Comparison of ENCODE assay signal across 11 mouse cellular contexts in the genomic region with DNA sequence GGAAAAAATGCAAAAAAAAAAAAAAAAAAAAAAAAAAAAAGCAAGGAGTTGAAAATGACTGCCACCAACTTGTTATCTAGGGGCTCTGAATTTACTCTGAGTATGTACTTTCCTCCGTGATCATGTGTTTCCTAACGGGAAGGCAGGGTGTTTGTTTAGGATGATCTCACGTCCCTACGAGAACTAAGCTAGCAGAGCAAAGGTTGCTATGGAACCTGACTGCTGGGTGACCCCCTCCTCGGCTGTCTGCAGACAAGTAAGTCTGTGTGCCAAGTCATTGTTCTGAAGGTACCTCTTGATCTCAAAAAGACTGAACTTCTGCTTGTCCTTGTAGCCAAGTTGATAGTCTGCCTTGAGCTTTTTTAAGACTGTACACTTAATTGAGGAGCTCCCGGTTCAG.
DNase-seq lines count a peak whose midpoint lies in the region; ATAC-seq lines count a peak whose summit lies in the region.
"Had no signal": no experiment of that assay in that cellular context is flagged by ENCODE, and none has a peak within 500 bp of the region (broad histone marks: within the 10 kb centered on the region; RNA-seq: fewer than 3 reads in every experiment).

No protein-coding gene starts in this region.

- H3K36me3 ChIP-seq in liver, embryonic 16.5 days (ENCODE audit: control insufficient read depth, insufficient read depth), result no peaks in the 10 kb centered on the region
- H3K36me3 ChIP-seq in liver, embryonic 12.5 days, result no peaks in the 10 kb centered on the region
- no peaks in the 10 kb centered on the region for H3K36me3 ChIP-seq in heart, embryonic 15.5 days
- H3K36me3 ChIP-seq in kidney, embryonic 15.5 days, result no peaks in the 10 kb centered on the region
- H3K36me3 ChIP-seq in stomach, embryonic 15.5 days, result no peaks in the 10 kb centered on the region
- H3K36me3 ChIP-seq: limb, embryonic 15.5 days had no signal

- H3K27ac ChIP-seq in liver, embryonic 16.5 days (ENCODE audit: low read length), result no peak overlapping the region
- H3K27ac ChIP-seq in liver, embryonic 12.5 days, result no peak overlapping the region
- peak overlapping the region; percentile 67 for H3K27ac ChIP-seq in heart, embryonic 15.5 days
- peak overlapping the region; percentile 27; the same call in 1 of the 2 replicates for H3K27ac ChIP-seq in kidney, embryonic 15.5 days
- H3K27ac ChIP-seq in stomach, embryonic 15.5 days, result no peak overlapping the region
- H3K27ac ChIP-seq: limb, embryonic 15.5 days had no signal

- peak; percentile 67 for ATAC-seq in liver, embryonic 16.5 days (ENCODE audit: low read depth)
- no peak for ATAC-seq in liver, embryonic 12.5 days
- ATAC-seq in heart, embryonic 15.5 days (replicated peaks; ENCODE audit: insufficient number of reproducible peaks, insufficient read depth, low FRiP score, low read depth), result peak; percentile 84
- no peak for ATAC-seq in kidney, embryonic 15.5 days (replicated peaks; ENCODE audit: low FRiP score)
- ATAC-seq in stomach, embryonic 15.5 days (ENCODE audit: insufficient read depth, low FRiP score, low read depth), result peak; percentile 73; the same call in 1 of the 2 replicates
- no peak for ATAC-seq in inflammation-experienced regulatory T-cells, adult 6 months

- WGBS in liver, embryonic 16.5 days (ENCODE audit: insufficient replicate concordance), result 56% methylated on average over 6 of the region's 6 CpGs
- WGBS in liver, embryonic 12.5 days (ENCODE audit: insufficient replicate concordance), result 60% methylated on average over 6 of the region's 6 CpGs
- 57% methylated on average over 6 of the region's 6 CpGs for WGBS in heart, embryonic 15.5 days
- WGBS in kidney, embryonic 15.5 days, result 63% methylated on average over 6 of the region's 6 CpGs
- WGBS in stomach, embryonic 15.5 days, result 52% methylated on average over 6 of the region's 6 CpGs

- H3K27me3 ChIP-seq in liver, embryonic 16.5 days (ENCODE audit: control insufficient read depth, insufficient read depth, low read depth, low read length), result no peaks in the 10 kb centered on the region
- no peaks in the 10 kb centered on the region for H3K27me3 ChIP-seq in liver, embryonic 12.5 days (replicated peaks)
- H3K27me3 ChIP-seq in heart, embryonic 15.5 days, result no peaks in the 10 kb centered on the region
- H3K27me3 ChIP-seq in kidney, embryonic 15.5 days, result no peaks in the 10 kb centered on the region
- H3K27me3 ChIP-seq in stomach, embryonic 15.5 days (replicated peaks), result no peaks in the 10 kb centered on the region
- H3K27me3 ChIP-seq: limb, embryonic 15.5 days had no signal

- H3K9me3 ChIP-seq in liver, embryonic 16.5 days (replicated peaks; ENCODE audit: control insufficient read depth, low read length), result no peaks in the 10 kb centered on the region
- no peaks in the 10 kb centered on the region for H3K9me3 ChIP-seq in liver, embryonic 12.5 days (replicated peaks)
- no peaks in the 10 kb centered on the region for H3K9me3 ChIP-seq in heart, embryonic 15.5 days (replicated peaks)
- H3K9me3 ChIP-seq in kidney, embryonic 15.5 days (replicated peaks), result no peaks in the 10 kb centered on the region
- H3K9me3 ChIP-seq in stomach, embryonic 15.5 days, result no peaks in the 10 kb centered on the region
- H3K9me3 ChIP-seq: limb, embryonic 15.5 days had no signal

- H3K4me3 ChIP-seq in liver, embryonic 16.5 days (ENCODE audit: low read depth, low read length), result no peak overlapping the region
- H3K4me3 ChIP-seq in liver, embryonic 12.5 days, result no peak overlapping the region
- H3K4me3 ChIP-seq in heart, embryonic 15.5 days, result no peak overlapping the region
- H3K4me3 ChIP-seq in kidney, embryonic 15.5 days (replicated peaks), result no peak overlapping the region
- no peak overlapping the region for H3K4me3 ChIP-seq in stomach, embryonic 15.5 days (replicated peaks)
- H3K4me3 ChIP-seq: limb, embryonic 15.5 days had no signal

- H3K9ac ChIP-seq in liver, embryonic 16.5 days (ENCODE audit: low read depth, low read length), result no peak overlapping the region
- no peak overlapping the region for H3K9ac ChIP-seq in liver, embryonic 12.5 days
- H3K9ac ChIP-seq in heart, embryonic 15.5 days, result no peak overlapping the region
- no peak overlapping the region for H3K9ac ChIP-seq in kidney, embryonic 15.5 days
- H3K9ac ChIP-seq in stomach, embryonic 15.5 days, result no peak overlapping the region
- H3K9ac ChIP-seq: limb, embryonic 15.5 days had no signal

- H3K4me2 ChIP-seq in liver, embryonic 16.5 days (ENCODE audit: low read depth, low read length), result no peak overlapping the region
- no peak overlapping the region for H3K4me2 ChIP-seq in liver, embryonic 12.5 days
- H3K4me2 ChIP-seq in heart, embryonic 15.5 days, result no peak overlapping the region
- H3K4me2 ChIP-seq in kidney, embryonic 15.5 days, result no peak overlapping the region
- H3K4me2 ChIP-seq in stomach, embryonic 15.5 days, result no peak overlapping the region
- H3K4me2 ChIP-seq: limb, embryonic 15.5 days had no signal

- H3K4me1 ChIP-seq in liver, embryonic 16.5 days (ENCODE audit: control insufficient read depth, low read depth, low read length), result no peaks in the 10 kb centered on the region
- no peaks in the 10 kb centered on the region for H3K4me1 ChIP-seq in liver, embryonic 12.5 days
- H3K4me1 ChIP-seq in heart, embryonic 15.5 days (replicated peaks), result no peaks in the 10 kb centered on the region
- H3K4me1 ChIP-seq in kidney, embryonic 15.5 days, result no peaks in the 10 kb centered on the region
- H3K4me1 ChIP-seq in stomach, embryonic 15.5 days, result no peaks in the 10 kb centered on the region
- H3K4me1 ChIP-seq: limb, embryonic 15.5 days had no signal

- DNase-seq in layer of hippocampus, adult 9-10 months (ENCODE audit: low spot score), result no peak
- DNase-seq in frontal cortex, adult 2 months (ENCODE audit: extremely low spot score in 1 of 2, low spot score in 1 of 2), result no peak
- DNase-seq: layer of hippocampus, postnatal 36 days; spleen, adult 18-20 months had no signal

Comparison
In these comparisons a context has a peak if more than half of its experiments do, and no peak if none do; other contexts are left out.
1. ATAC-seq: peak in liver, embryonic 16.5 days (single experiment), heart, embryonic 15.5 days (single experiment) and stomach, embryonic 15.5 days (single experiment); none in liver, embryonic 12.5 days (single experiment), kidney, embryonic 15.5 days (single experiment) and inflammation-experienced regulatory T-cells, adult 6 months (single experiment).
2. H3K27ac ChIP-seq: peak in heart, embryonic 15.5 days (single experiment) and kidney, embryonic 15.5 days (single experiment); none in liver, embryonic 16.5 days (single experiment), liver, embryonic 12.5 days (single experiment) and stomach, embryonic 15.5 days (single experiment).